Mouse (Mus musculus): ENCODE data around the gene Eif2s1.
A peak's percentile ranks its signal among the peaks of the same experiment; 100 is the strongest.
"Not testable (repeated sequence)": the region's sequence is repeated elsewhere in the genome, so short reads cannot be mapped to it uniquely, and the experiment has no call there.

The Eif2s1 gene

GRCm38 (mm10) chr12:78914458-78914857 lies 52.8 kb downstream of the Eif2s1 start:
- DNase-seq (ENCODE audit: low read depth, low spot score): no peak

- DNase-seq (ENCODE audit: low read depth, low spot score): no peak
Measured at GRCm38 (mm10) chr12:78915561-78915960, 53.9 kb downstream of the Eif2s1 start.

GRCm38 (mm10) chr12:78916278-78916677 lies 54.7 kb downstream of the Eif2s1 start:
- DNase-seq (ENCODE audit: low read depth, low spot score): peak; percentile 50

GRCm38 (mm10) chr12:78918227-78919078 lies 56.8 kb downstream of the Eif2s1 start:
- DNase-seq (ENCODE audit: low read depth, low spot score): peak; percentile 94

- DNase-seq (ENCODE audit: low read depth, low spot score): peak; percentile 91
Measured at GRCm38 (mm10) chr12:78919079-78919712, 57.6 kb downstream of the Eif2s1 start.

GRCm38 (mm10) chr12:78921421-78921820 lies 59.8 kb downstream of the Eif2s1 start:
- no peak for DNase-seq (ENCODE audit: low read depth, low spot score)

- no peak for DNase-seq (ENCODE audit: low read depth, low spot score)
Measured at GRCm38 (mm10) chr12:78922058-78922457, 60.4 kb downstream of the Eif2s1 start.

GRCm38 (mm10) chr12:78922977-78923376 lies 61.4 kb downstream of the Eif2s1 start:
- DNase-seq (ENCODE audit: low read depth, low spot score): not testable (repeated sequence)

GRCm38 (mm10) chr12:78923539-78924189 lies 62.0 kb downstream of the Eif2s1 start:
- DNase-seq (ENCODE audit: low read depth, low spot score): no peak

GRCm38 (mm10) chr12:78927287-78927686 lies 65.7 kb downstream of the Eif2s1 start:
- no peak for DNase-seq (ENCODE audit: low read depth, low spot score)

- no peak for DNase-seq (ENCODE audit: low read depth, low spot score)
Measured at GRCm38 (mm10) chr12:78929900-78930299, 68.3 kb downstream of the Eif2s1 start.

- DNase-seq (ENCODE audit: low read depth, low spot score): no peak
Measured at GRCm38 (mm10) chr12:78936494-78936893, 74.9 kb downstream of the Eif2s1 start.

Data from R1 (cell line).